Comparison of ENCODE assay signal across 8 mouse cellular contexts in the genomic region with DNA sequence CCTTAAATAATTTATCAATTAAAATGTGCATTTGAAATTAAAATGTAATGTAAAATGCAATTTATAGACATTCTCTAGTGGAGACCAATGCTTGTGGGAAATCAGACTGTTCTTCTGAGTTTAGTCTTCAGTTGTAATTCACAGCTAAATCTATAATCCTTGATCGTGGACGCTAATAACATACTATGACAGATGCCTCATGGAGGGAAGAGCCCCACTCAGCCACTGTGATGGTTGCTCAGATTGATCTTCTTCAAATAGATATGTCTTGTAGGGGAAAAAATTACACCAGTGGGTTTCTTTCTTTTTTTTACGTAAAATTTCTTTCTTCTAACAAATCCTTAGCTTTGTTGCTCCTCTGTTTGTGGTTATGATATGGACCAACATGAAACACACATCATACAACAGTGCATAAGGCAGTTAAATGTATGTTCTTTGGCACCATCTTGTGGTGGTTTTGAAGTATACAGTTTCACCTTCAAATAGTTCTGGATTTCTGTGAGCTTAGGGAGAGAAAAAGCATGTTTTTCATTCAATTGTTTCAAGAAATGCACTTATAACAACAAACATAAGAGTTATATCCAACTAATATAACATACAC.
A peak's percentile ranks its signal among the peaks of the same experiment; 100 is the strongest.
DNase-seq lines count a peak whose midpoint lies in the region; ATAC-seq lines count a peak whose summit lies in the region.
"Had no signal": no experiment of that assay in that cellular context is flagged by ENCODE, and none has a peak within 500 bp of the region (broad histone marks: within the 10 kb centered on the region; RNA-seq: fewer than 3 reads in every experiment).

No protein-coding gene starts in this region.

- no peak overlapping the region for H3K9ac ChIP-seq in limb, embryonic 13.5 days
- H3K9ac ChIP-seq in forebrain, embryonic 14.5 days (ENCODE audit: low read length): no peak overlapping the region
- no peak overlapping the region for H3K9ac ChIP-seq in neural tube, embryonic 14.5 days (replicated peaks; ENCODE audit: low read depth, low read length)

- no peak for DNase-seq in limb, embryonic 10.5 days (ENCODE audit: low spot score)
- DNase-seq in R1 (ENCODE audit: low read depth, low spot score): peak; percentile 37
- DNase-seq in forebrain, embryonic 14.5 days (ENCODE audit: low spot score): peak; percentile 85
- no peak for DNase-seq in spleen, adult 12 weeks (ENCODE audit: low spot score)
- no peak for DNase-seq in heart, postnatal 4 days
- DNase-seq: kidney, adult 18-20 months had no signal

- ATAC-seq in limb, embryonic 13.5 days (ENCODE audit: low FRiP score, low read depth): peak; percentile 64; the same call in 1 of the 2 replicates
- peak; percentile 91 for ATAC-seq in forebrain, embryonic 14.5 days
- peak; percentile 93 for ATAC-seq in neural tube, embryonic 14.5 days (ENCODE audit: low read depth)

- H3K9me3 ChIP-seq in limb, embryonic 13.5 days: no peaks in the 10 kb centered on the region
- H3K9me3 ChIP-seq in limb, embryonic 10.5 days (replicated peaks): no peaks in the 10 kb centered on the region
- no peaks in the 10 kb centered on the region for H3K9me3 ChIP-seq in forebrain, embryonic 14.5 days (replicated peaks; ENCODE audit: control insufficient read depth, low read length)
- H3K9me3 ChIP-seq in neural tube, embryonic 14.5 days (ENCODE audit: control insufficient read depth, low read length): no peaks in the 10 kb centered on the region

- H3K36me3 ChIP-seq in limb, embryonic 13.5 days: no peaks in the 10 kb centered on the region
- no peaks in the 10 kb centered on the region for H3K36me3 ChIP-seq in limb, embryonic 10.5 days
- H3K36me3 ChIP-seq in forebrain, embryonic 14.5 days (ENCODE audit: control insufficient read depth, insufficient read depth, low read length): no peaks in the 10 kb centered on the region
- H3K36me3 ChIP-seq in neural tube, embryonic 14.5 days (ENCODE audit: control insufficient read depth, insufficient read depth, low read length): no peaks in the 10 kb centered on the region

- WGBS in limb, embryonic 13.5 days: 66% methylated on average over 3 of the region's 3 CpGs
- 70% methylated on average over 3 of the region's 3 CpGs for WGBS in limb, embryonic 10.5 days
- WGBS in forebrain, embryonic 14.5 days: 59% methylated on average over 3 of the region's 3 CpGs
- WGBS in neural tube, embryonic 14.5 days: 40% methylated on average over 3 of the region's 3 CpGs

- H3K27me3 ChIP-seq in limb, embryonic 13.5 days: no peaks in the 10 kb centered on the region
- H3K27me3 ChIP-seq in limb, embryonic 10.5 days (ENCODE audit: low read depth, poor library complexity, severe bottlenecking): no peaks in the 10 kb centered on the region
- H3K27me3 ChIP-seq in forebrain, embryonic 14.5 days (replicated peaks; ENCODE audit: control insufficient read depth, insufficient read depth, low read length): no peaks in the 10 kb centered on the region
- no peaks in the 10 kb centered on the region for H3K27me3 ChIP-seq in neural tube, embryonic 14.5 days (ENCODE audit: control insufficient read depth, insufficient read depth, low read length)

- H3K4me2 ChIP-seq in limb, embryonic 13.5 days (replicated peaks): no peak overlapping the region
- H3K4me2 ChIP-seq in forebrain, embryonic 14.5 days (ENCODE audit: low read length): no peak overlapping the region
- no peak overlapping the region for H3K4me2 ChIP-seq in neural tube, embryonic 14.5 days (ENCODE audit: low read depth, low read length)

- no peak overlapping the region for H3K4me3 ChIP-seq in limb, embryonic 13.5 days
- H3K4me3 ChIP-seq in limb, embryonic 10.5 days: no peak overlapping the region
- H3K4me3 ChIP-seq in forebrain, embryonic 14.5 days (ENCODE audit: low read depth, low read length): no peak overlapping the region
- H3K4me3 ChIP-seq in neural tube, embryonic 14.5 days (ENCODE audit: low read depth, low read length): no peak overlapping the region

- no peak overlapping the region for H3K27ac ChIP-seq in limb, embryonic 13.5 days
- H3K27ac ChIP-seq in limb, embryonic 10.5 days: no peak overlapping the region
- H3K27ac ChIP-seq in forebrain, embryonic 14.5 days (ENCODE audit: low read depth, low read length): no peak overlapping the region
- no peak overlapping the region for H3K27ac ChIP-seq in neural tube, embryonic 14.5 days (ENCODE audit: low read depth, low read length)

- no peaks in the 10 kb centered on the region for H3K4me1 ChIP-seq in limb, embryonic 13.5 days
- no peaks in the 10 kb centered on the region for H3K4me1 ChIP-seq in limb, embryonic 10.5 days
- H3K4me1 ChIP-seq in forebrain, embryonic 14.5 days (ENCODE audit: control insufficient read depth, insufficient read depth, low read length): no peaks in the 10 kb centered on the region
- no peaks in the 10 kb centered on the region for H3K4me1 ChIP-seq in neural tube, embryonic 14.5 days (ENCODE audit: control insufficient read depth, insufficient read depth, low read length)

Comparison
In these comparisons a context has a peak if more than half of its experiments do, and no peak if none do; other contexts are left out.
1. DNase-seq: peak in R1 (single experiment) and forebrain, embryonic 14.5 days (single experiment); none in limb, embryonic 10.5 days (single experiment), spleen, adult 12 weeks (single experiment) and heart, postnatal 4 days (single experiment).
2. Peak in every context shown above with its lines, with median percentiles within 50 percentile points of each other: ATAC-seq.